Comparison of ENCODE assay signal across 8 mouse cellular contexts in genomic region chr9:97017121-97017810, GRCm38 (mm10). TPM values are rescaled to one million over a fixed set of nuclear protein-coding genes. Genes with fewer than 3 reads are reported as not detected.
DNase-seq lines count a peak whose midpoint lies in the region; ATAC-seq and TF ChIP-seq lines count a peak whose summit lies in the region.

No protein-coding gene starts in this region.

- no peak for ATAC-seq in heart, embryonic 14.5 days (ENCODE audit: insufficient number of reproducible peaks, insufficient read depth, low FRiP score, low read depth)
- no peak for ATAC-seq in midbrain, postnatal 0 days (ENCODE audit: low FRiP score)

- peaks cover 23 to 45% of the 10 kb centered on the region in 2 experiments for H3K4me1 ChIP-seq in heart, embryonic 14.5 days (ENCODE audit: control insufficient read depth in 2 of 2, insufficient read depth in 2 of 2, low read length in 2 of 2)
- peaks cover 16% of the 10 kb centered on the region for H3K4me1 ChIP-seq in midbrain, postnatal 0 days (ENCODE audit: insufficient read depth, low read length)

- H3K36me3 ChIP-seq in heart, embryonic 14.5 days (ENCODE audit: control insufficient read depth, insufficient read depth, low read length) = no peaks in the 10 kb centered on the region
- H3K36me3 ChIP-seq in midbrain, postnatal 0 days (ENCODE audit: insufficient read depth, low read length) = no peaks in the 10 kb centered on the region

- WGBS in heart, embryonic 14.5 days = under 1% methylated on average over 34 of the region's 34 CpGs
- WGBS in midbrain, postnatal 0 days = 1% methylated on average over 33 of the region's 34 CpGs

- no peaks in the 10 kb centered on the region for H3K9me3 ChIP-seq in heart, embryonic 14.5 days (ENCODE audit: control insufficient read depth, low read length)
- no peaks in the 10 kb centered on the region for H3K9me3 ChIP-seq in midbrain, postnatal 0 days (ENCODE audit: low read length)

- H3K4me2 ChIP-seq in heart, embryonic 14.5 days (ENCODE audit: low read length) = peak overlapping the region; percentile 75
- H3K4me2 ChIP-seq in midbrain, postnatal 0 days (ENCODE audit: low read depth, low read length, poor library complexity, severe bottlenecking) = peak overlapping the region; percentile 87

- peak; percentile 20 to 25 for DNase-seq in adrenal gland, adult 18-20 months (ENCODE audit: low spot score in 2 of 2)
- no peak for DNase-seq in adrenal gland, adult 8-10 months
- peak; percentile 53 to 62 for DNase-seq in right cerebral cortex, postnatal 10 days (ENCODE audit: low spot score in 2 of 2)
- DNase-seq in right cerebral cortex, postnatal 14 days = no peak
- peak; percentile 53 to 61 for DNase-seq in kidney, postnatal 25 days
- peak; percentile 53 for DNase-seq in midbrain, postnatal 0 days (ENCODE audit: low spot score)
- DNase-seq in urinary bladder, postnatal 36 days (ENCODE audit: low spot score in 2 of 2) = no peak

- peak overlapping the region; percentile 58 to 80 for H3K4me3 ChIP-seq in heart, embryonic 14.5 days (ENCODE audit: control insufficient read depth in 1 of 2, insufficient read depth in 1 of 2, low read depth in 1 of 2, low read length in 2 of 2)
- H3K4me3 ChIP-seq in midbrain, postnatal 0 days (ENCODE audit: low read depth, low read length) = peak overlapping the region; percentile 83

- peak overlapping the region; percentile 82 for H3K9ac ChIP-seq in heart, embryonic 14.5 days (ENCODE audit: low read length)
- peak overlapping the region; percentile 93 for H3K9ac ChIP-seq in midbrain, postnatal 0 days (replicated peaks; ENCODE audit: low read length, poor library complexity, severe bottlenecking)

- peak overlapping the region; percentile 92 to 93 for H3K27ac ChIP-seq in heart, embryonic 14.5 days (replicated peaks in 1 of 2; ENCODE audit: control insufficient read depth in 1 of 2, insufficient read depth in 1 of 2, low read depth in 2 of 2, low read length in 2 of 2)
- H3K27ac ChIP-seq in midbrain, postnatal 0 days (ENCODE audit: low read depth, low read length) = peak overlapping the region; percentile 91

- TF ChIP-seq CTCF in midbrain, postnatal 0 days (IDR thresholded peaks at IDR 0.05) = no peak

- peaks cover 4% of the 10 kb centered on the region; the same call in 1 of the 2 replicates for H3K27me3 ChIP-seq in heart, embryonic 14.5 days (ENCODE audit: control insufficient read depth, insufficient read depth, low read length)
- H3K27me3 ChIP-seq in midbrain, postnatal 0 days (ENCODE audit: insufficient read depth, low read length) = no peaks in the 10 kb centered on the region

RNA-seq across cellular contexts. Expression of gene Spsb4, which starts 1.4 kb away (rescaled TPM):
- 1 to 10 TPM in 1 of 2 experiments, under 1 TPM in 1; 0.45 to 1.1 TPM for total RNA-seq in adrenal gland, adult 18-20 months (2021)
- total RNA-seq in adrenal gland, adult 8-10 months (2022) = under 1 TPM; 0.74 to 0.98 (median 0.85) TPM
- polyA plus RNA-seq in heart, embryonic 14.5 days (2014; fragmentation: Nextera tagmentation; extraction: Ambion mirVana) = 41.9 and 46.3 TPM in 2 replicates
- 37.7 and 38.9 TPM in 2 replicates for total RNA-seq in midbrain, postnatal 0 days (2014; rRNA removed)
- 21.2 and 24.1 TPM in 2 replicates for polyA plus RNA-seq in midbrain, postnatal 0 days (2015; fragmentation: Nextera tagmentation; extraction: Ambion mirVana)

Comparison
In these comparisons a context has a peak if more than half of its experiments do, and no peak if none do; other contexts are left out.
1. DNase-seq: peak in adrenal gland, adult 18-20 months (2 of 2), right cerebral cortex, postnatal 10 days (2 of 2), kidney, postnatal 25 days (2 of 2) and midbrain, postnatal 0 days (single experiment); none in adrenal gland, adult 8-10 months (single experiment), right cerebral cortex, postnatal 14 days (single experiment) and urinary bladder, postnatal 36 days (0 of 2).
2. RNA of gene Spsb4, which starts 1.4 kb away (total RNA-seq): 37.7 to 38.9 TPM in midbrain, postnatal 0 days; 0.45 to 1.1 TPM in adrenal gland, adult 18-20 months and 0.74 to 0.98 TPM in adrenal gland, adult 8-10 months; every median in the first group is over 10 times any median in the second.